Mouse (Mus musculus) liver, embryonic 14.5 days (tissue): Measurements from ENCODE around the gene Ccdc134. TPM values are rescaled to one million over a fixed set of nuclear protein-coding genes. Genes with fewer than 3 reads are reported as not detected.

Source experiments
- ATAC-seq: fragments of 200-750 bp; cut with Nextera tagmentation; 2 replicates; pipeline ENCODE4 v1.8.0; 2017; ENCODE audit warnings: moderate number of reproducible peaks, mild to moderate bottlenecking, moderate library complexity; ENCODE audit not compliant: insufficient read depth
- DNase-seq, 3 experiments: peaks; one replicate each; pipeline ENCODE4 v3.0.0-alpha.2; 2012 to 2013; ENCODE audit warnings: low read depth in 3 of 3, low spot score in 3 of 3
- H3K27ac ChIP-seq: fragments of 300-500 bp; sonication (generic); 2 replicates; pipeline ENCODE4 v1.5.1; 2014; ENCODE audit warnings: moderate library complexity, mild to moderate bottlenecking, control low read depth, inconsistent platforms
- H3K27me3 ChIP-seq: fragments of 300-500 bp; sonication (generic); 2 replicates; pipeline ENCODE4 v1.6.1; 2014; ENCODE audit warnings: mild to moderate bottlenecking, low read length, moderate library complexity; ENCODE audit not compliant: control insufficient read depth, insufficient read depth
- H3K36me3 ChIP-seq: fragments of 300-500 bp; sonication (generic); replicated peaks from 2 replicates; pipeline ENCODE4 v1.6.1; 2014; ENCODE audit warnings: low read depth; ENCODE audit not compliant: control insufficient read depth, insufficient read depth
- H3K4me1 ChIP-seq, 2 experiments: fragments of 200-500 bp in 1 of 2; fragments of 300-500 bp in 1 of 2; sonication (generic) in 1 of 2; replicated peaks; 2 replicates each; pipeline ENCODE4 v1.6.1; 2012 to 2014; ENCODE audit warnings: antibody characterized with exemption in 1 of 2, inconsistent platforms in 1 of 2, low read length in 1 of 2; ENCODE audit not compliant: control insufficient read depth in 2 of 2, insufficient read depth in 2 of 2
- H3K4me2 ChIP-seq: fragments of 300-500 bp; sonication (generic); 2 replicates; pipeline ENCODE4 v1.6.1; 2014; ENCODE audit warnings: low read depth, mild to moderate bottlenecking, control low read depth, moderate library complexity
- H3K4me3 ChIP-seq, 2 experiments: fragments of 200-500 bp in 1 of 2; fragments of 300-500 bp in 1 of 2; sonication (generic) in 1 of 2; 2 replicates each; pipeline ENCODE4 v1.5.1; 2012 to 2014; ENCODE audit warnings: low read depth in 2 of 2, low read length in 2 of 2, mild to moderate bottlenecking in 2 of 2, control low read depth in 1 of 2, inconsistent platforms in 1 of 2, moderate library complexity in 1 of 2; ENCODE audit not compliant: insufficient read depth in 1 of 2
- H3K9ac ChIP-seq: fragments of 300-500 bp; sonication (generic); replicated peaks from 2 replicates; pipeline ENCODE4 v1.6.1; 2014; ENCODE audit warnings: mild to moderate bottlenecking, control low read depth, moderate library complexity
- H3K9me3 ChIP-seq: fragments of 300-500 bp; sonication (generic); 2 replicates; pipeline ENCODE4 v1.6.1; 2016; ENCODE audit warnings: low read length, mixed read lengths; ENCODE audit not compliant: control insufficient read depth
- CTCF ChIP-seq: IDR thresholded peaks from 2 replicates; pipeline ENCODE4 v1.5.1; 2016; ENCODE audit warnings: antibody characterized with exemption, low read depth, control low read depth
- EP300 ChIP-seq: IDR thresholded peaks from 2 replicates; pipeline ENCODE4 v1.6.1; 2016; ENCODE audit warnings: antibody characterized with exemption, low read depth
- WGBS: fragments of 180-500 bp; shearing (Covaris S2); extraction: QIAGEN DNeasy Blood & Tissue Kit; methylation state at CpG from one replicate; pipeline ENCODE4 v1.1.7; 2014; ENCODE audit not compliant: insufficient replicate concordance; 5-methylcytosine and 5-hydroxymethylcytosine counted together
- polyA plus RNA-seq, 2 experiments: library from polyadenylated mRNA; depleted of rRNA in 1 of 2; stranded (reverse) in 1 of 2; unstranded in 1 of 2; fragments of >200 nt; fragmentation: Nextera tagmentation in 1 of 2; extraction: Ambion mirVana in 1 of 2; gene quantifications; 2 replicates each; pipeline versions ENCODE4 v1.2.1 to v1.2.3; 2012 to 2014

The Ccdc134 gene
- polyA plus RNA-seq, 2 experiments = 6.6 to 7.2 TPM

- H3K36me3 ChIP-seq = no peaks in the 10 kb centered on the region; the same call in 1 of the 2 replicates
- peaks cover 22 to 28% of the 10 kb centered on the region in 2 experiments for H3K4me1 ChIP-seq
- H3K4me2 ChIP-seq = no peak overlapping the region
- H3K9ac ChIP-seq = no peak overlapping the region
- TF ChIP-seq EP300 (no peak), CTCF (no peak)
- no peak overlapping the region for H3K4me3 ChIP-seq
- DNase-seq = no peak
- no peaks in the 10 kb centered on the region for H3K9me3 ChIP-seq
- H3K27me3 ChIP-seq = no peaks in the 10 kb centered on the region
- WGBS = 74% methylated on average over 7 of the region's 7 CpGs
- H3K27ac ChIP-seq = no peak overlapping the region
- no peak for ATAC-seq
Measured at GRCm38 (mm10) chr15:82152435-82152834, 24.7 kb downstream of the Ccdc134 start.

GRCm38 (mm10) chr15:82156298-82156697 is 28.6 kb downstream of the Ccdc134 start:
- H3K27ac ChIP-seq = no peak overlapping the region
- TF ChIP-seq CTCF (no peak), EP300 (no peak)
- no peak overlapping the region for H3K9ac ChIP-seq

GRCm38 (mm10) chr15:82156902-82157301 is 29.2 kb downstream of the Ccdc134 start:
- peaks cover 8 to 27% of the 10 kb centered on the region in 2 experiments for H3K4me1 ChIP-seq
- WGBS = 30% methylated on average over 10 of the region's 10 CpGs
- no peak for DNase-seq

More at GRCm38 (mm10) chr15:82156298-82156697, 28.6 kb downstream of the Ccdc134 start:
- no peaks in the 10 kb centered on the region; the same call in 1 of the 2 replicates for H3K36me3 ChIP-seq
- H3K4me2 ChIP-seq = no peak overlapping the region
- H3K9me3 ChIP-seq = no peaks in the 10 kb centered on the region
- H3K4me3 ChIP-seq = no peak overlapping the region
- no peak for DNase-seq
- ATAC-seq = no peak
- H3K4me1 ChIP-seq = peaks cover 8 to 25% of the 10 kb centered on the region in 2 experiments
- 32% methylated on average over 6 of the region's 6 CpGs for whole genome bisulfite sequencing
- no peaks in the 10 kb centered on the region for H3K27me3 ChIP-seq

GRCm38 (mm10) chr15:82158243-82159035 is 30.7 kb downstream of the Ccdc134 start:
- TF ChIP-seq CTCF = no peak
- no peak for TF ChIP-seq EP300
- H3K27ac ChIP-seq = no peak overlapping the region
- 66% methylated on average over 17 of the region's 17 CpGs for WGBS
- H3K9ac ChIP-seq = no peak overlapping the region
- ATAC-seq (no peak), DNase-seq (no peak)
- H3K4me3 ChIP-seq = no peak overlapping the region
- H3K36me3 ChIP-seq = no peaks in the 10 kb centered on the region; the same call in 1 of the 2 replicates
- H3K9me3 ChIP-seq = no peaks in the 10 kb centered on the region
- H3K27me3 ChIP-seq = no peaks in the 10 kb centered on the region
- H3K4me2 ChIP-seq = no peak overlapping the region
- H3K4me1 ChIP-seq = peaks cover 13 to 27% of the 10 kb centered on the region in 2 experiments

More at GRCm38 (mm10) chr15:82156902-82157301, 29.2 kb downstream of the Ccdc134 start:
- H3K9me3 ChIP-seq = no peaks in the 10 kb centered on the region
- no peak overlapping the region for H3K4me3 ChIP-seq
- ATAC-seq = no peak
- H3K4me2 ChIP-seq = no peak overlapping the region
- no peaks in the 10 kb centered on the region for H3K27me3 ChIP-seq
- TF ChIP-seq EP300 (no peak), CTCF (no peak)
- H3K36me3 ChIP-seq = no peaks in the 10 kb centered on the region; the same call in 1 of the 2 replicates
- no peak overlapping the region for H3K27ac ChIP-seq
- H3K9ac ChIP-seq = no peak overlapping the region

GRCm38 (mm10) chr15:82159471-82159870 is 31.7 kb downstream of the Ccdc134 start:
- Histone ChIP-seq H3K4me2 (no peak overlapping the region), H3K9ac (no peak overlapping the region), H3K4me3 (no peak overlapping the region), H3K27me3 (no peaks in the 10 kb centered on the region), H3K36me3 (no peaks in the 10 kb centered on the region), H3K27ac (no peak overlapping the region), H3K9me3 (no peaks in the 10 kb centered on the region), H3K4me1 (peaks cover 24 to 34% of the 10 kb centered on the region in 2 experiments)
- DNase-seq = no peak
- ATAC-seq = no peak
- TF ChIP-seq CTCF = no peak
- no peak for TF ChIP-seq EP300
- 83% methylated on average over 9 of the region's 9 CpGs for WGBS
